7 mouse cellular contexts compared by ENCODE assay signal in genomic region chr15:91572421-91573069, GRCm38 (mm10). TPM values are rescaled to one million over a fixed set of nuclear protein-coding genes. Genes with fewer than 3 reads are reported as not detected.
DNase-seq lines count a peak whose midpoint lies in the region; ATAC-seq and TF ChIP-seq lines count a peak whose summit lies in the region.

No protein-coding gene starts in this region.

- under 1% methylated on average over 86 of the region's 91 CpGs for WGBS in embryonic facial prominence, embryonic 12.5 days
- WGBS in heart, embryonic 15.5 days = under 1% methylated on average over 76 of the region's 91 CpGs
- under 1% methylated on average over 82 of the region's 91 CpGs for WGBS in limb, embryonic 13.5 days
- under 1% methylated on average over 85 of the region's 91 CpGs for WGBS in midbrain, embryonic 12.5 days

- peak; percentile 19 for DNase-seq in ES-E14 (ENCODE audit: low read depth, low spot score)
- DNase-seq in T-cell, adult 2 months (ENCODE audit: low spot score) = peak; percentile 9
- peak; percentile 9 to 12 for DNase-seq in thymus, adult 18-20 months

- peaks cover 8% of the 10 kb centered on the region; the same call in 1 of the 2 replicates for H3K27me3 ChIP-seq in embryonic facial prominence, embryonic 12.5 days
- peaks cover 12% of the 10 kb centered on the region; the same call in 1 of the 2 replicates for H3K27me3 ChIP-seq in heart, embryonic 15.5 days
- H3K27me3 ChIP-seq in limb, embryonic 13.5 days = peaks cover 14% of the 10 kb centered on the region
- peaks cover 20% of the 10 kb centered on the region for H3K27me3 ChIP-seq in midbrain, embryonic 12.5 days

- peak overlapping the region; percentile 76 for H3K9ac ChIP-seq in ES-E14 (ENCODE audit: insufficient read depth, low read depth, low read length, poor library complexity, severe bottlenecking)
- H3K9ac ChIP-seq in embryonic facial prominence, embryonic 12.5 days = peak overlapping the region; percentile 79
- H3K9ac ChIP-seq in heart, embryonic 15.5 days = peak overlapping the region; percentile 71
- H3K9ac ChIP-seq in limb, embryonic 13.5 days = peak overlapping the region; percentile 85
- peak overlapping the region; percentile 80 for H3K9ac ChIP-seq in midbrain, embryonic 12.5 days (replicated peaks)

- peak overlapping the region; percentile 97 for H3K4me2 ChIP-seq in embryonic facial prominence, embryonic 12.5 days (replicated peaks)
- peak overlapping the region; percentile 88 for H3K4me2 ChIP-seq in heart, embryonic 15.5 days
- peak overlapping the region; percentile 97 for H3K4me2 ChIP-seq in limb, embryonic 13.5 days (replicated peaks)
- H3K4me2 ChIP-seq in midbrain, embryonic 12.5 days (replicated peaks) = peak overlapping the region; percentile 97

- peak overlapping the region; percentile 77 to 83 for H3K4me3 ChIP-seq in ES-E14 (ENCODE audit: insufficient read depth in 1 of 2, low read depth in 1 of 2, low read length in 2 of 2, poor library complexity in 1 of 2, severe bottlenecking in 1 of 2)
- H3K4me3 ChIP-seq in embryonic facial prominence, embryonic 12.5 days = peak overlapping the region; percentile 76
- peak overlapping the region; percentile 67 for H3K4me3 ChIP-seq in heart, embryonic 15.5 days
- H3K4me3 ChIP-seq in limb, embryonic 13.5 days = peak overlapping the region; percentile 79
- peak overlapping the region; percentile 80 for H3K4me3 ChIP-seq in midbrain, embryonic 12.5 days

- no peak overlapping the region for H3K27ac ChIP-seq in ES-E14 (ENCODE audit: insufficient read depth, low read depth, low read length, poor library complexity, severe bottlenecking)
- peak overlapping the region; percentile 67 for H3K27ac ChIP-seq in embryonic facial prominence, embryonic 12.5 days
- H3K27ac ChIP-seq in heart, embryonic 15.5 days = peak overlapping the region; percentile 56
- H3K27ac ChIP-seq in limb, embryonic 13.5 days = peak overlapping the region; percentile 80; the same call in 1 of the 2 replicates
- peak overlapping the region; percentile 75 for H3K27ac ChIP-seq in midbrain, embryonic 12.5 days (replicated peaks)

- H3K9me3 ChIP-seq in ES-E14 (ENCODE audit: control insufficient read depth, insufficient read depth, low read depth, low read length) = no peaks in the 10 kb centered on the region
- no peaks in the 10 kb centered on the region for H3K9me3 ChIP-seq in embryonic facial prominence, embryonic 12.5 days
- H3K9me3 ChIP-seq in heart, embryonic 15.5 days (replicated peaks) = no peaks in the 10 kb centered on the region
- H3K9me3 ChIP-seq in limb, embryonic 13.5 days = peaks cover 5% of the 10 kb centered on the region; the same call in 1 of the 2 replicates
- no peaks in the 10 kb centered on the region for H3K9me3 ChIP-seq in midbrain, embryonic 12.5 days

- peak; percentile 93 for ATAC-seq in embryonic facial prominence, embryonic 12.5 days (ENCODE audit: insufficient number of reproducible peaks, insufficient read depth, low FRiP score, low TSS enrichment)
- ATAC-seq in heart, embryonic 15.5 days (replicated peaks; ENCODE audit: insufficient number of reproducible peaks, insufficient read depth, low FRiP score, low read depth) = peak; percentile 77
- ATAC-seq in limb, embryonic 13.5 days (ENCODE audit: low FRiP score, low read depth) = peak; percentile 90
- ATAC-seq in midbrain, embryonic 12.5 days (ENCODE audit: low FRiP score, low read depth) = peak; percentile 90

- H3K36me3 ChIP-seq in ES-E14 (ENCODE audit: control insufficient read depth, insufficient read depth, low read length, poor library complexity, severe bottlenecking) = no peaks in the 10 kb centered on the region
- no peaks in the 10 kb centered on the region for H3K36me3 ChIP-seq in embryonic facial prominence, embryonic 12.5 days
- H3K36me3 ChIP-seq in heart, embryonic 15.5 days = no peaks in the 10 kb centered on the region
- no peaks in the 10 kb centered on the region for H3K36me3 ChIP-seq in limb, embryonic 13.5 days
- no peaks in the 10 kb centered on the region for H3K36me3 ChIP-seq in midbrain, embryonic 12.5 days

- H3K4me1 ChIP-seq in ES-E14 (ENCODE audit: control insufficient read depth in 2 of 2, insufficient read depth in 2 of 2, low read length in 2 of 2, poor library complexity in 1 of 2) = no peaks in the 10 kb centered on the region
- 0 out of 2 replicates have a peak, but pooled peaks cover 8% of the 10 kb centered on the region for H3K4me1 ChIP-seq in embryonic facial prominence, embryonic 12.5 days
- peaks cover 15% of the 10 kb centered on the region for H3K4me1 ChIP-seq in heart, embryonic 15.5 days (replicated peaks)
- peaks cover 13% of the 10 kb centered on the region; the same call in 1 of the 2 replicates for H3K4me1 ChIP-seq in limb, embryonic 13.5 days
- peaks cover 11% of the 10 kb centered on the region for H3K4me1 ChIP-seq in midbrain, embryonic 12.5 days

- in situ Hi-C loops in ES-E14 (cut with MboI; ENCODE audit: low sequenced_read_pairs in 2 of 2, unreplicated experiment in 2 of 2) = no loop called here

TF ChIP-seq in ES-E14, 5 proteins besides CTCF, POLR2A, EP300 and RAD21:
- no peak for TF ChIP-seq ZNF384 (IDR thresholded peaks at IDR 0.05; ENCODE audit: low read depth, low read length)
- TF ChIP-seq HCFC1 (IDR thresholded peaks at IDR 0.05; ENCODE audit: borderline replicate concordance, insufficient read depth, low read length) = no peak
- no peak for TF ChIP-seq CHD2 (IDR thresholded peaks at IDR 0.05; ENCODE audit: low read depth, low read length)
- no peak for TF ChIP-seq MAFK (IDR thresholded peaks at IDR 0.05; ENCODE audit: insufficient read depth, low read depth, low read length)
- TF ChIP-seq ZC3H11A (IDR thresholded peaks at IDR 0.05; ENCODE audit: borderline replicate concordance, low read depth, low read length) = no peak

RNA-seq across cellular contexts. Expression of gene Slc2a13, which starts 0.5 kb away (rescaled TPM):
- 0.13 and 0.16 TPM in 2 replicates for total RNA-seq in ES-E14 (2012; rRNA removed)
- 2.7 and 2.9 TPM in 2 replicates for polyA plus RNA-seq in embryonic facial prominence, embryonic 12.5 days (2016; fragmentation: Nextera tagmentation; extraction: Ambion mirVana)
- 1.0 and 1.5 TPM in 2 replicates for polyA plus RNA-seq in heart, embryonic 15.5 days (2015; fragmentation: Nextera tagmentation; extraction: Ambion mirVana)
- 2.0 and 2.2 TPM in 2 replicates for polyA plus RNA-seq in limb, embryonic 13.5 days (2015; fragmentation: Nextera tagmentation; extraction: Ambion mirVana)
- 2.0 and 2.5 TPM in 2 replicates for polyA plus RNA-seq in midbrain, embryonic 12.5 days (2016; fragmentation: Nextera tagmentation; extraction: Ambion mirVana)
